Mouse (Mus musculus) mouse trophoblast stem cell (cell line): ENCODE data around the gene Cnot1.

Experiments used
- in situ Hi-C, 2 experiments: fragments of 300-500 bp; cut with MseI, MboI; formaldehyde crosslinking; loops; 2 replicates in 1 of 2; 3 replicates in 1 of 2; pipeline ENCODE4 v1.15.1; 2025

Gene Cnot1

GRCm38 (mm10) chr8:95738596-95738995 lies 68.7 kb downstream of the Cnot1 start:
- in situ Hi-C loops, result no loop called here

GRCm38 (mm10) chr8:95727625-95728024 lies 79.6 kb downstream of the Cnot1 start:
- in situ Hi-C loops, result no loop called here

GRCm38 (mm10) chr8:95716546-95717335 lies 90.5 kb downstream of the Cnot1 start:
- in situ Hi-C loops, result no loop called here

- in situ Hi-C loops, result no loop called here
These were observed 91.4 kb downstream of the Cnot1 start, which contains the start of gene Setd6 for GRCm38 (mm10) chr8:95715676-95716531. Setd6 (plus strand) TSS chr8:95715881.

DNA sequence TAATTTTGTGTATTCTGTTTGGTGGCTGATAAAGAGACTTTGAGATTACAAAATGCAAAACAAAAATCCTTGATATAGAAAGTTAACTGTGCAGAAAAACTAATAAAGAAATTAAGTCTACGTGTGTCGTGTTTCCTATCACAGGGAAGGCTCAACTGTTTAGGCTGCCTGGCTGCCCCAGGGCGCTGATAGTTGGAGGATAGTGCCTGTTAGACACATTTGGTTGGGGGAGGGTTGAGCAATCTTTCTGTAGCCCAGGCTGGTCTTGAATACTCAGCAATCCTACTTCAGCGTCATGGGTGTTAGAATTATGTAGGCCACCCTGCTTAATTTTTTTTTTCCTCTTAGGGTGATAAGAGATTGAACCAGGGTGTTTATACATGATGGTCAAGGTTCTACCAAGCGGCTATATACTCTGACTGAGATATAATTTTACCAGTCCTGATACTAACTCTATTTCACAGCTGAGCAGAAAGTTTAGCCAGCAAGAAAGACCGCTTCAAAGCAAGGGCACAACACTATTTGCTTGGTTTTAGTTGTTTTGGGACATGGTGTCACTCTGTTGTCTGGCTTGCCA lies 92.3 kb downstream of the Cnot1 start:
- in situ Hi-C loops, result no loop called here

DNA sequence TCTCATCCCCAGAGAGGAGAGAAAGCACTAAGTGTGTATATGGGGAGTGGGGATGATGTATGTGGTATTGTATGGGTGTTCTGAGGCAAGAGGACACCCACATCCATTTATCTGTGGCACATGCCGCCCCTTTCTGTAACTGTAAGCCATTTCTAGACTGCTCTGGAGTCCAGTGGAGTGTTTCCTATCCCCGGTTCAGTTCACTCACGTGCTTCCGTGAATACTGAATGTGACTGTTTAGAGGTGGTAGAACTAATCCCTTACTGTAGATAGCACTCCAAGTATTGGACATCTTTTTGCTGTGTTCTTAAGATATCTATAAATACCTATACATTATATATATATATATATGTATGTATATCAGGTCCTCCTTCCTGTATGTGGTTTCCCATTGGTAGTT lies 92.9 kb downstream of the Cnot1 start:
- in situ Hi-C loops, result no loop called here

DNA sequence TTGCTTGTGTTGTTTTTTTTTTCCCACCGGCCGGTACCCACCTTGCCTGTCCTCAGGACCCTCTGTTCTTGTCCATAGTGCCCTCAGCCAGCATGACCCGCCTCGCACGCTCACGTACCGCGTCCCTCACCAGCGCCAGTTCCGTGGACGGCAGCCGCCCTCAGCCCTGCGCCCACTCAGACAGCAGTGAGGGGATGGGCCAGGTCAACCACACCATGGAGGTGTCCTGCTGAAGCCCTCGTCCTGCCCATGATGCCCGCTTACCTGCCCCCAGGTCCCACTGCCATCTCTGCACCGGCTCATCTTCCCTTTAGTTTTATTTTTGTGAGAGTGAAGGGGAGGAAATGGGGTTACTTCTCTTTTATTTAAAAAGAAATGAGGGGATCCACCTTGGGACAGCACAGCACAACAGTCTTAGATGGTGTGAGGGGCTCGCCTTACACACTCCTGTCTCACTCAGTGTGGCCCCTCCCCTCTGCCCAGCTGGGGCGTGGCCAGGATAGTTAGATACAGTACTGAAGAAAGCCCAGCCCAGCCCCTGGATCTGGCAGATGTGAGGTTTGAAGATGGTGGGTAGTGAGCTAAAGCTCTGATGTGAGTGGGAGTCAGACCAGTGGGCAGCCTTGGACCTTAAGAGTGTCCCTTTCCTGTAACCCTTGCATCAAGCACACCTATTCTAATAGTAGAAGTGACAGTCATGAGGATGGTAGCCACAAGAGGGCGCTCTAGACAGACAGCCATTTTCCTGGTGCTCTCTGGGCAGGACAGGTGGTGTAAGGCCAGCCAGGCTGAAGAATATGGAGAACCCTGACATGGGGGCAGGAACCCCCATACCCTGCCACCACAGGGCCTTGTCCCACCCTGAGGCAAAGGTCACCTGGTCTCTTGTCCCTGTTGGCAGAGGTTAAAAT lies 93.9 kb downstream of the Cnot1 start:
- in situ Hi-C loops, result no loop called here

DNA sequence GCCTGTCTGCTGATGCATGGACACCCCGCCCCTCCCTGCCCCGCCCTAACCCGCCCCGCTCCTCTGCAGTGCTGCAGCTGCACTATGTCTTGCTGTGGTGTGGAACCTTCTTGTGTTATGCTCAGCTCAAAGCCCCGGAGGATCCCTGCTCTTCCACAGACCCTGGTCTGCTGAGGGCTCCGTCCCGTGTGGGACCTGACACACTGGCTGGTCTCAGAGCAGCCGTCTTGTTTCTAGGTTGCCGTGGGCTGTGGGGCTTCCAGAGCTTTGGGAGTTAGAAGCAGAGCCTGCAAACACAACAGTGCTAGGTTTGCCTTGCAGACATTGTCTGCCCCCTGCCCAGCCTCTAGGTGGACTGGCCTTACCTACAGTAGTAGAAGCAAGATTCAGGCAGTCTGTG lies 94.9 kb downstream of the Cnot1 start:
- in situ Hi-C loops, result no loop called here

- in situ Hi-C loops, result no loop called here
These were observed 96.2 kb downstream of the Cnot1 start for GRCm38 (mm10) chr8:95711029-95711428.

DNA sequence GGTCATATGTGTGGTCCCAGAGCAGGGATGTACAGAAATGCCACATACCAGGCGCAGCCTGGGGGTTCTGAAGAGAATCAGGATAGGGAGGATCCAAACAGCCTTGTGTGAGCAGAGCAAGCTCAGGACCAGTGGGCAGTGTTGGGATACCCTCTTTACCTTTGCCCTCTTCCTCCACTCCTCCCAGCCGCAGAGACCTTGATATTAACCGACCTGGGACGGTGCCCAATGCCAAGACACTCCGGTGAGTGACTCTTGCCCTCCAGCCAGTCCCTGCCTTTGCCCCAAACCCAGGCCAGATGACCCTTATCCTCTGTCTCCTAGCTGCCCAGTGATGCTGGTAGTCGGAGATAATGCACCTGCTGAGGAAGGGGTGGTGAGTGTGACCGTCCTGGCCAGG lies 97.7 kb downstream of the Cnot1 start:
- in situ Hi-C loops, result no loop called here

DNA sequence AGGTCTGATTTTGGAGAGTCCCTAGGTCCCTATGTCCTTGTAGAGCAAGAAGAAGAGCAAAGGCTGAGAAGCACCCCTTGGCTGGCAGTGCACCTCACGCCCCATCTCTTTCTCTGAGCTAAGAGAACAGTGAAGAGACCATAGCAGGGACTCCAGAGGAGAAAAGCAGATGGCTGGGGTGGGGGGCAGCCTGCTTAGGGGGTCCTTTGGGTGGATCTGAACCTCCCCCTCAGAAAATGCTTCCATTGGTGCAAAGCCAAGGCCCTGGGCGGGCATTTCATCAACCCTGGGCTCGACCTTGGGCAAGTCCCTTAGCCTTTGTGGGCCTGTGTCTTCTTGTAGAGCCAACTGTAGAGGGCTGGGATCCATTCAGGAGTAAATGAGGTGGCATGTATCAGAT lies 102.7 kb downstream of the Cnot1 start:
- in situ Hi-C loops, result no loop called here

DNA sequence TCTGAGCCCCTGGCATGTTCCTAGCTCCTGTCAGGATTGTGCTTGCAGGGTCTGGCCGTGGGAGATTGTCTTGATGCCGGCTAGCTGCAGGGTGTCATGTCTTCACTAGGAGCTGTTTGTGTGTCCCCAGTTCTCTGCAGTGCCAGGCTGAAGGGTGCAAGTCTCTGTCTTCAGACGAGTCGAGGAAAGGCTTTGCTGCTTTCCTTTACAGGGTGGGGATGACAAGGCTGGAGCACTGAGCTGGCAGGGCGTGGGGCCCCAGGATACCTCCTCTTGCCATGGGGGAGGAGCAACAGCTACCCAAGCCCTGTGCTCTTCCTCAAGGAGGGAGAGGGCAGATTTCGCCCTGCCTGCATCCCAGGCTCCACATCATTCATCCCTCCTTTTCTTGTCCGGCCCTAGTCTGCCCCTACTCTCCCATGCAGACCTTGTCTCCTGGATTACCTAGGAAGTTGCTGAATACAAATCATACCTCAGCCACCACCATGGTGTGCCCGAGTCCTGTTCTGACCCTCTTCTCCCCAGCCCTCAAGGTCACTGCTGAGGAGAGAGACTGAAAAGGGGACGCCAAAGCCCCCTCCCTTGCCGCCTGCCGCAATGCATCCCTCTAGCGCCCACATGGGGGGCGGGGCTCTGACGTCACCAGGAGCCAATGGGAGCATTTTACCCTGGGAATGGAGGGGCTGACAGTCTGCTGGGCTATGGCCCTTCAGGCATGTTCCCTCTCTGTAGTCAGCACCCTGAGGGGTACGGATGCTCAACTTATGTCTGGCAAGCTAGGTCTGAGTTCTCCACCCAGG lies 103.6 kb downstream of the Cnot1 start:
- in situ Hi-C loops, result no loop called here

DNA sequence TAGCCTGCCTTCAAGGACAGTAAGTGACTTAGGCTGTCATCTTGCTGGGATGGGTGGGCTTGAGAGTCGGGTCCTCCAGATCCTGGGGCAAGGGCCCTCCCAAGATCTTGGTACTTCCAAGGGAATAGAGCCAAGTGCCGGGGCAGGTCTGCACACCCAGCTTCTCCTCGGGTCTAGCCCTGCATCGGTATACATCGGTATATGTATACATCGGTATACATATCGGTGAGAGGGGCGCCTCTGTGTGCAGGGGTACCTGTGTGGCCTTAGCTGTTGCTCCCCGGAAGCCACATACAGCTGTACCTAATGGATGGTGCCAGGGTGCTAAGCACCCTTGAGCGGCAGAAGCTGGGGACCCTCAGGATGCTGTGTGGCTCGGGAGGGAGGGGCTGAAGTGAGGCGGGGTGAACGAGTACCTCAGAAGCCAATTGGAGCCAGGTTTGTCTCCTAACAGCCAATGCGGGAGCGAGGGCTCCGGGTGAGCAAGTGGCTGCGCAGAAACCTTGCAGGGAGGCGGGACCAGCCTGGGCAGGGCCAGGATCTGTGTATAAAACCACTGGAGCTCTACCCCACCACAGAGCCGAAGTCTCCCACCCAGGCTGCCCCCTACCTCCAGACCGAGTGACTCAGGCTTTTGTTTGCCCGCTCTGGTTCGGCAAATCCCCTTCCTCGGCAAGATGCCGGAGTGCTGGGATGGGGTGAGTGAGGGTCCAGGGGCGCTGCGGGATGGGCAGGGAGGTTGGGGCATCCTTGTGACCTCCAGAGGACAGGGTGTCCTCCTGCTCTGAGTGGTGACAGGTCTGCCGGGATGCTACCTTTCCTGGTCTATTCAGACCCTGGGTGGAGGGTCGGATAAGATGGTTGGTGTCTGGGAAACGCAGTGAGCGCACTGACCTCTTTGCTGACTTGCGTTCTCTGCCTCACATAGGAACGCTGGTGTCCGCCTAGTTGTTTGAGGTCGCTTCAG lies 104.5 kb downstream of the Cnot1 start:
- in situ Hi-C loops, result no loop called here

DNA sequence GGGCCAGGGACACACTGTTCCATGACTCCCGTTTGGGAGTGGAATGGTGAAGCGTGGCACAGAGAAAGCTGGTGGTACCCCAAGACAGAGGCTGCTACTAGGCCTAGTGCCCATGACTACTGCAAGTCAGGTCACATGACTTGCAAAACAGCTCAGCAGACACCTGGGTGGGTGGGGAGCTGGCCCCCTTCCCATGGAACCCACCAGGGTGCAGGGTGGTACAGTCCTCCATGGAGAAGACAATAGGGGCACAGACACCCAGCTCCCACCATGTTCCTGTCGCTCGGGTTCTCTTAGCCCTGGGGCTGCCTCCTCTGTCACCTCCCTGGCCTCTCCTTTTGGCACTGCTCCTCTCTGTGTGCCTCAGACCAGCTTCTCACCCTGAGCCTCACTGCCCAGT lies 105.5 kb downstream of the Cnot1 start:
- in situ Hi-C loops, result no loop called here

DNA sequence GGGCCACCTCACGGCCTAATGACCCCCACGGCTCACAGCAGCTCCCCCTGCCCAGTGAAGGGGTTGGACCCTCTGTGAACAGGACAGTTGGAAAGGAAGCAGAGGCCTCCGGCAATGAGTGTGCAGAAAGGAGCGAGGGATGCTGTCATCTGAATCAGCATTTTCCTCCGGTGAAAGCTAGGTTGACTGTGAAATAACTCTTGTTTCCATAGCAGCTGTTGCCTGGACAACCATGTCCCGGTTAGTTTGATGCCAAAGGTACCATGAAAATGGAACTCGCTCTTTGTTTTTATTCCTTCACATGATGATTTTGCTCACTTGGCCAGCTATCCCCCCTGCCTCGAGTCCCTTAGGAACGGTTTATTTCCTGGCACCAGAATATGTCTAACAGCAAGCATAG lies 107.0 kb downstream of the Cnot1 start:
- in situ Hi-C loops, result no loop called here

DNA sequence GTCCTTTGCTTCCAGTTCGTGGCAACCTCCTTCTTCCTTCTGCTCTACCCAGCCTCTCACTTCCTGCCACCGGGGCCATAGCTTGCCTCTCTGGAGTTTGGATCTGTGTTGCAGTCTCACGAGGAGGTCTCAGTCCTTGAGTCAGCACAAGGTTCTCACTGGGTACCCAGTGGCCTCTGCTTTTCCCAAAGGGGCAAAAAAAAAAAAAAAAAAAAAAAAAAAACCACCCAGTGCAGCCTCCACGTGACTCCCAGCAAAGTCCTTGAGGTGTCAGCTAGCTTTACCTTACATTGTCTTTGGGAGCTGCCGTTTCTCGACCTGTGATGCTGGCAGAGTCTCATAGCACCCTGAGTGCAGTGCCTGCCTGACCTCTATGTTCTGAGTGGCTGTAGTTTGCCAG lies 109.1 kb downstream of the Cnot1 start:
- in situ Hi-C loops, result loop anchor here (5.0 kb wide), 1 partner anchor 96 kb away; no protein-coding TSS in a partner anchor

- in situ Hi-C loops, result loop anchor here (5.0 kb wide), 1 partner anchor 95 kb away; no protein-coding TSS in a partner anchor
These were observed 110.1 kb downstream of the Cnot1 start for GRCm38 (mm10) chr8:95697128-95697527.

DNA sequence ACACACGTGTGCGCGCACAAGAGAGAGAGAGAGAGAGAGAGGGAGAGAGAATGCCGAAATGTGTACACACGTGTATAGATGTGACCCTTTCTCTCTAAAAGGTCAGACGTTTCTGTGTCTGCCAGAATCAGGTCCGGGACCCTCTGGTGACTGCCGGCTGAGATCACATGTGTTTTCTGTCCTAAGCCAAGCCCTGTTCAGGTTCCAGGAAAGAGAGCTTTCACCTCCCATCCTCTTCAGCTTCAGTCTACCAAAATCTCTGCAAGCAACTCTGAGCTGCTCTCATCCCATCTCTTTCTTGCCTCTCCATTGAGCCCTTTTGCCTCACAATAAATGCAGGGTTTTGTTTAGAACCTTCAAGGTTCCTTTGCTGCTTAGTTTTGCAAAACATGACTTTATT lies 110.6 kb downstream of the Cnot1 start:
- in situ Hi-C loops, result loop anchor here (5.0 kb wide), 1 partner anchor 94 kb away; no protein-coding TSS in a partner anchor

DNA sequence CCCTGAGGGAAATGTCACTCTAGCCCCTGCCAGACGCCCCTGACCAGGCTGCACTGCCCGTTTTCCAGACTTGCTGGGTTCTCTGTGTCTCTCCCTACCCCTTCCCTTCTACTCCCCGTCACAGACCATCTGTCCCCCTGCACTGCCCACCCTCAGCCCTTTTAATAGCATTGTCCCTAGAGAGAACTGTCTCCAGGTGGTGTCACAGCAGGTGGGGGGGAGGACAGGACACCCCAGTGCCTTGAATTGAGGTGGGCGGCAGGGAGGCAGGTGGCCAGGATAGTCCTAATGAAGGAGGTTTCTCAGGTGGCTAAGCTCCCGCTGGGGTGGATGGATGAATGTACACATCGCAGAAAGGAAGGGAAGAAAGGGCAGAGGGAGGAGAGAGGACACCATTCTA lies 112.6 kb downstream of the Cnot1 start:
- in situ Hi-C loops, result loop anchor here (5.0 kb wide), 1 partner anchor 92 kb away; no protein-coding TSS in a partner anchor
